Mouse (Mus musculus) megakaryocyte progenitor cell, adult 5-6 weeks (primary cell): Measurements from ENCODE around the gene Gm1113. TPM values are rescaled to one million over a fixed set of nuclear protein-coding genes. Genes with fewer than 3 reads are reported as not detected.

ENCODE experiments used
- ATAC-seq: replicated peaks from 2 replicates; pipeline ENCODE4 v1.8.0; 2016; ENCODE audit warnings: mild to moderate bottlenecking, moderate TSS enrichment, inconsistent platforms; ENCODE audit not compliant: poor library complexity
- total RNA-seq, 2 experiments: library from RNA; stranded (forward) in 1 of 2; stranded (reverse) in 1 of 2; fragments of 157-497, 149-512 nt in 1 of 2; fragments of 200-1000 nt in 1 of 2; gene quantifications; 2 replicates each; pipeline versions ENCODE4 v1.2.3 to v1.2.4; 2015 to 2017

Gm1113 gene
- total RNA-seq, 2 experiments from 2014 or later: not detected

- ATAC-seq: no peak
Measured at GRCm38 (mm10) chr9:35529796-35530195, 11.7 kb upstream of the Gm1113 start.

- no peak for ATAC-seq
Measured at GRCm38 (mm10) chr9:35529141-35529540, 11.1 kb upstream of the Gm1113 start.

GRCm38 (mm10) chr9:35523941-35524411, 5.9 kb upstream of the Gm1113 start:
- ATAC-seq: peak; percentile 97

GRCm38 (mm10) chr9:35523541-35523940, 5.5 kb upstream of the Gm1113 start:
- no peak for ATAC-seq

- ATAC-seq: no peak
Measured at GRCm38 (mm10) chr9:35522821-35523515, 4.9 kb upstream of the Gm1113 start.

- no peak for ATAC-seq
Measured at GRCm38 (mm10) chr9:35522241-35522640, 4.2 kb upstream of the Gm1113 start.

- ATAC-seq: no peak
Measured at GRCm38 (mm10) chr9:35520631-35521348, 2.7 kb upstream of the Gm1113 start.

- ATAC-seq: no peak
Measured at GRCm38 (mm10) chr9:35516711-35517110, 1.4 kb downstream of the Gm1113 start.

- ATAC-seq: no peak
Measured at GRCm38 (mm10) chr9:35516182-35516581, 1.9 kb downstream of the Gm1113 start.

GRCm38 (mm10) chr9:35513900-35514299, 4.2 kb downstream of the Gm1113 start:
- no peak for ATAC-seq

- no peak for ATAC-seq
Measured at GRCm38 (mm10) chr9:35508234-35508633, 9.8 kb downstream of the Gm1113 start.

- ATAC-seq: peak; percentile 60
Measured at GRCm38 (mm10) chr9:35502361-35503000, 15.6 kb downstream of the Gm1113 start.

- no peak for ATAC-seq
Measured at GRCm38 (mm10) chr9:35499946-35500345, 18.1 kb downstream of the Gm1113 start.

- peak; percentile 76 for ATAC-seq
Measured at GRCm38 (mm10) chr9:35495471-35495870, 22.6 kb downstream of the Gm1113 start.

GRCm38 (mm10) chr9:35494937-35495336, 23.1 kb downstream of the Gm1113 start:
- ATAC-seq: no peak

- no peak for ATAC-seq
Measured at GRCm38 (mm10) chr9:35493733-35494092, 24.4 kb downstream of the Gm1113 start.

GRCm38 (mm10) chr9:35493033-35493732, 24.9 kb downstream of the Gm1113 start:
- ATAC-seq: no peak

- ATAC-seq: no peak
Measured at GRCm38 (mm10) chr9:35491109-35491866, 26.8 kb downstream of the Gm1113 start.

GRCm38 (mm10) chr9:35488496-35488895, 29.6 kb downstream of the Gm1113 start:
- no peak for ATAC-seq

- no peak for ATAC-seq
Measured at GRCm38 (mm10) chr9:35486616-35487015, 31.5 kb downstream of the Gm1113 start.

GRCm38 (mm10) chr9:35483949-35484348, 34.1 kb downstream of the Gm1113 start:
- no peak for ATAC-seq
